In genomic region chr17:12915488-12915880, GRCm38 (mm10) we compare ENCODE assay signal across 7 mouse cellular contexts. TPM values are rescaled to one million over a fixed set of nuclear protein-coding genes. Genes with fewer than 3 reads are reported as not detected.
A peak's percentile ranks its signal among the peaks of the same experiment; 100 is the strongest.
DNase-seq lines count a peak whose midpoint lies in the region; ATAC-seq and TF ChIP-seq lines count a peak whose summit lies in the region.

Gene Tcp1, plus strand, starts transcription at chr17:12915701.

- peak within 1 kb of the TSS; percentile 78 for H3K4me2 ChIP-seq in intestine, embryonic 16.5 days (ENCODE audit: low read depth, low read length)

- TF ChIP-seq POLR2A in thymus, adult 2 months (IDR thresholded peaks at IDR 0.05; ENCODE audit: control insufficient read depth, extremely low read depth, insufficient read depth, low read length, poor library complexity) = no peak

- intact Hi-C loops in gastrocnemius, postnatal 36 days (cut with DNase I) = loop anchor here (5.0 kb wide), 2 partner anchors 62 to 77 kb away; partner anchors contain the start of gene Wtap

- H3K27me3 ChIP-seq in thymus, adult 2 months (ENCODE audit: control insufficient read depth, insufficient read depth, low read length) = no peaks in the 10 kb centered on the region
- H3K27me3 ChIP-seq in intestine, embryonic 16.5 days (replicated peaks; ENCODE audit: control insufficient read depth, insufficient read depth, low read length) = no peaks in the 10 kb centered on the region

- H3K9ac ChIP-seq in intestine, embryonic 16.5 days (ENCODE audit: low read depth, low read length) = peak within 1 kb of the TSS; percentile 98

- H3K4me3 ChIP-seq in thymus, adult 2 months (ENCODE audit: control insufficient read depth, insufficient read depth, low read length) = peak within 1 kb of the TSS; percentile 82
- H3K4me3 ChIP-seq in intestine, embryonic 16.5 days (ENCODE audit: low read length) = peak within 1 kb of the TSS; percentile 95

- DNase-seq in thymus, adult 2 months = no peak
- no peak for DNase-seq in thymus, postnatal 25 days
- no peak for DNase-seq in gastrocnemius, postnatal 36 days
- no peak for DNase-seq in ovary, postnatal 14 days (ENCODE audit: low spot score)

- peak within 1 kb of the TSS; percentile 76 for H3K27ac ChIP-seq in thymus, adult 2 months (ENCODE audit: control insufficient read depth, insufficient read depth, low read length)
- peak within 1 kb of the TSS; percentile 91 for H3K27ac ChIP-seq in intestine, embryonic 16.5 days (ENCODE audit: low read length)

- no peaks in the 10 kb centered on the region for H3K9me3 ChIP-seq in intestine, embryonic 16.5 days (ENCODE audit: control insufficient read depth, low read length)

- ATAC-seq in common myeloid progenitor, adult 5-6 weeks (replicated peaks; ENCODE audit: low read depth, poor library complexity, severe bottlenecking) = peak; percentile 5
- ATAC-seq in intestine, embryonic 16.5 days = peak; percentile 17
- ATAC-seq in megakaryocyte, adult 5-6 weeks (ENCODE audit: poor library complexity, severe bottlenecking) = peak; percentile 9; the same call in 1 of the 2 replicates

- TF ChIP-seq CTCF in thymus, adult 2 months (IDR thresholded peaks at IDR 0.05; ENCODE audit: borderline replicate concordance, control insufficient read depth, extremely low read depth, insufficient read depth, low read length, poor library complexity) = no peak

- 2% methylated on average over 18 of the region's 18 CpGs for WGBS in thymus, adult 2 months
- WGBS in intestine, embryonic 16.5 days = 1% methylated on average over 18 of the region's 18 CpGs

- H3K36me3 ChIP-seq in thymus, adult 2 months (ENCODE audit: control insufficient read depth, insufficient read depth, low read length) = peaks cover 40% of the 10 kb centered on the region
- H3K36me3 ChIP-seq in intestine, embryonic 16.5 days (ENCODE audit: control insufficient read depth, insufficient read depth, low read length) = peaks cover 5% of the 10 kb centered on the region; the same call in 1 of the 2 replicates

- H3K4me1 ChIP-seq in thymus, adult 2 months (replicated peaks; ENCODE audit: control insufficient read depth, insufficient read depth, low read length) = peaks cover 5% of the 10 kb centered on the region; the same call in 1 of the 2 replicates
- peaks cover 3% of the 10 kb centered on the region; the same call in 1 of the 2 replicates for H3K4me1 ChIP-seq in intestine, embryonic 16.5 days (ENCODE audit: control insufficient read depth, insufficient read depth, low read length)

RNA-seq across cellular contexts. Expression of gene Tcp1, which starts in this region (rescaled TPM):
- polyA plus RNA-seq in thymus, adult 2 months (2012; rRNA removed) = 82.2 and 93.1 TPM in 2 replicates
- total RNA-seq in common myeloid progenitor, adult 5-6 weeks (2017) = 929 and 961 TPM in 2 replicates
- total RNA-seq in gastrocnemius, postnatal 36 days (2021) = 100 to 1,000 TPM; 149 to 172 TPM
- 307 and 348 TPM in 2 replicates for polyA plus RNA-seq in intestine, embryonic 16.5 days (2015; fragmentation: Nextera tagmentation; extraction: Ambion mirVana)
- total RNA-seq in megakaryocyte, adult 5-6 weeks (2015) = 233 and 244 TPM in 2 replicates
- total RNA-seq in megakaryocyte, adult 5-6 weeks (2017) = 370 and 389 TPM in 2 replicates
